Mouse (Mus musculus) midbrain, embryonic 16.5 days (tissue): ENCODE results near the gene Arhgap17. TPM values are rescaled to one million over a fixed set of nuclear protein-coding genes. Genes with fewer than 3 reads are reported as not detected.

Experiments used
- ATAC-seq: fragments of 200-750 bp; cut with Nextera tagmentation; 2 replicates; pipeline ENCODE4 v1.8.0; 2017; ENCODE audit warnings: moderate TSS enrichment
- H3K27ac ChIP-seq: fragments of 300-500 bp; sonication (generic); 2 replicates; pipeline ENCODE4 v1.5.1; 2014; ENCODE audit warnings: mild to moderate bottlenecking, low read length, mixed read lengths
- H3K27me3 ChIP-seq: fragments of 300-500 bp; sonication (generic); 2 replicates; pipeline ENCODE4 v1.6.1; 2014; ENCODE audit warnings: low read depth, low read length, mixed read lengths; ENCODE audit not compliant: control insufficient read depth, insufficient read depth
- H3K36me3 ChIP-seq: fragments of 300-500 bp; sonication (generic); 2 replicates; pipeline ENCODE4 v1.6.1; 2014; ENCODE audit warnings: mild to moderate bottlenecking, low read length, moderate library complexity, mixed read lengths; ENCODE audit not compliant: control insufficient read depth, insufficient read depth
- H3K4me1 ChIP-seq: fragments of 300-500 bp; sonication (generic); 2 replicates; pipeline ENCODE4 v1.6.1; 2014; ENCODE audit warnings: mild to moderate bottlenecking, low read length, mixed read lengths; ENCODE audit not compliant: control insufficient read depth, insufficient read depth
- H3K4me2 ChIP-seq: fragments of 300-500 bp; sonication (generic); 2 replicates; pipeline ENCODE4 v1.6.1; 2014; ENCODE audit warnings: mild to moderate bottlenecking, low read length, mixed read lengths
- H3K4me3 ChIP-seq: fragments of 300-500 bp; sonication (generic); 2 replicates; pipeline ENCODE4 v1.5.1; 2014; ENCODE audit warnings: low read depth, mild to moderate bottlenecking, low read length, moderate library complexity, mixed read lengths
- H3K9ac ChIP-seq: fragments of 300-500 bp; sonication (generic); 2 replicates; pipeline ENCODE4 v1.6.1; 2014; ENCODE audit warnings: low read depth, low read length, mixed read lengths
- H3K9me3 ChIP-seq: fragments of 300-500 bp; sonication (generic); replicated peaks from 2 replicates; pipeline ENCODE4 v1.6.1; 2014; ENCODE audit warnings: mild to moderate bottlenecking, low read length, mixed read lengths; ENCODE audit not compliant: control insufficient read depth, poor library complexity, severe bottlenecking
- WGBS: fragments of 180-500 bp; shearing (Covaris S2); extraction: QIAGEN DNeasy Blood & Tissue Kit; methylation state at CpG from one replicate; pipeline ENCODE4 v1.1.7; 2014; 5-methylcytosine and 5-hydroxymethylcytosine counted together
- polyA plus RNA-seq: library from polyadenylated mRNA; unstranded; fragments of >200 nt; fragmentation: Nextera tagmentation; extraction: Ambion mirVana; gene quantifications from 2 replicates; pipeline ENCODE4 v1.2.1, GENCODE M21; 2015

Gene Arhgap17
- polyA plus RNA-seq, 1 experiment from 2014 or later = 8.3 TPM

DNA sequence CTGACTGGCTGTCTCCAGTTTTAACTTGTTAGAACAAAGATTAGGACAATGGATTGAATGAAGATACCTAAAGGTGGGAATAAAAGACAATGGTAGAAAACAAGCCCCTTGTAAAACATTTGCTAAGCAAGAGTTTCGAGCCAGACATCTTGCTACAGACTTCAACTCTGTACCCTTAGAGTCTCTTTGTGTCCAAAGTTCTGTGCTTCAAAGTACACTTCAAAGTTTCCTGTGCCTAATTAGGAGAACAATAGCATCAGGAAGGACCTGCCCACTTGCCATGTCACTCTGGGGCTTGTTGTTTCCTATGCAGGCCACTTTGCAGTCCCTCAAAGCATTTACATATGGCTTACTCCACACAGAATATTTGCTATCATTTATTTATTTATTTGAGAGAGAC lies 33.4 kb downstream of the Arhgap17 start:
- H3K36me3 ChIP-seq = no peaks in the 10 kb centered on the region
- no peak for ATAC-seq
- no peaks in the 10 kb centered on the region for H3K27me3 ChIP-seq
- H3K27ac ChIP-seq = no peak overlapping the region
- no peak overlapping the region for H3K4me2 ChIP-seq
- no peak overlapping the region for H3K9ac ChIP-seq
- no peaks in the 10 kb centered on the region for H3K9me3 ChIP-seq
- H3K4me3 ChIP-seq = no peak overlapping the region
- H3K4me1 ChIP-seq = no peaks in the 10 kb centered on the region; the same call in 1 of the 2 replicates
- WGBS = 77% methylated on average over 1 of the region's 1 CpGs

DNA sequence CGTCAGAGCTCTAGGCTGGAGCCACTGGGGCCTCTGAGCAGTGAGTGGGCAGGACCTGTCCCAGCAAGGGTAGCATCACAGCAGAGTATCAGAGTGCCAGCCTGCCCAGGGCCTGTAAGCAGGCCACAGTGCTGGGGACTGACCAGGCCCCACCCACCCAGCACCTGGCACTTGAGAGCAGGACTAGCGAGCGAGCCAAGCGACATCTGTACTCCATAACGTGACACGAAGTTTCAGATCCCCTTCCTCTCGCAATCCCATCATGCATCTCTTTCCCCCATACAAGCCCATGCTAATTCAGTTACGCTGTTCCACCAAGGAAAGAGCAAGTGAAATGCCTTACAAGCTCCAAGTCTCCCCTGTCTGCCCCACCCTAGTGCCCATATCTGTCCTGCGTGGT lies 39.2 kb downstream of the Arhgap17 start:
- Histone ChIP-seq H3K9ac (no peak overlapping the region), H3K4me2 (no peak overlapping the region), H3K4me1 (no peaks in the 10 kb centered on the region), H3K36me3 (no peaks in the 10 kb centered on the region), H3K27me3 (no peaks in the 10 kb centered on the region), H3K27ac (no peak overlapping the region), H3K9me3 (no peaks in the 10 kb centered on the region), H3K4me3 (no peak overlapping the region)
- 90% methylated on average over 9 of the region's 9 CpGs for WGBS
- ATAC-seq = no peak

DNA sequence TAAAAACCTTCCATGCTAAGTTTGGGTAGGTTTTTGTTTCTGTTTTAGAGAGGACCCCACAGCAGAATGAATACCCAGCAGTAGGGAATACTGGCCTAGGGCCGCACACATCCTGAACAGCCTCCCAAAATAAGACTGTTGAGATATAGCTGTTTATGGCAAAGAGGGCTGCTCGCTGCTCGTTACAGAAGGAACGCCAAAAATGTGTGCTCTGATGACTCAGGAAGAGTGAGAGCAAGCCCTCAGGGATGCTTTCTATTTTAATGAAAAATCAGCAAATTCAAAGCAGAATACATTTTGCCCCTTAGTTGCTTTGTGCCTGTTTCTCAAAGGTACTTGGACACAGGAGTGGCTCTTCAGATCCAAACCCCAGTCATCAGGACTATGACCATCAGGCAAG lies 41.8 kb downstream of the Arhgap17 start:
- H3K9ac ChIP-seq = no peak overlapping the region
- 68% methylated on average over 4 of the region's 4 CpGs for WGBS
- no peaks in the 10 kb centered on the region for H3K4me1 ChIP-seq
- H3K36me3 ChIP-seq = 0 out of 2 replicates have a peak, but pooled peaks cover 4% of the 10 kb centered on the region
- no peak overlapping the region for H3K4me2 ChIP-seq
- no peaks in the 10 kb centered on the region for H3K27me3 ChIP-seq
- H3K27ac ChIP-seq = no peak overlapping the region
- ATAC-seq = no peak
- H3K9me3 ChIP-seq = no peaks in the 10 kb centered on the region
- H3K4me3 ChIP-seq = no peak overlapping the region

DNA sequence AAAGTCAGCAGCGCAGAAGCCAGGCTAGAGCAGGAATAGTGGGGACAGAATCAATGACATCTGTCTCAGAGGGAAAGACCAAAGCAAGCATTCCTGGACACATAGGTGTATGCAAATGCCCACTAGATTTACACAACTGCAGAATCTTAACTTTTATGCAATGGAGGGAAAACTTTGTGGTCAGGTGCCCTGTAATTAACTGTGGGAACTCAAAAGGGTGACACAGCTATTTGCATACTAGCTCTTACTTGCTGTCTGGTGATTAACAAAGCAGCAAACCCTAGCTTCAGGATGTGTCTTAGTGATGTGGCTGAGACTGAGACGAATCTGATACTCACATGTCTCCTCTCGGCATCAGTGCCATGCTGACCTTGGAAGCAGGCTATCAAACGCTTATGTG lies 42.8 kb downstream of the Arhgap17 start:
- Histone ChIP-seq H3K9ac (no peak overlapping the region), H3K4me2 (no peak overlapping the region), H3K27ac (no peak overlapping the region), H3K36me3 (0 out of 2 replicates have a peak, but pooled peaks cover 6% of the 10 kb centered on the region), H3K4me1 (no peaks in the 10 kb centered on the region), H3K27me3 (no peaks in the 10 kb centered on the region), H3K9me3 (no peaks in the 10 kb centered on the region), H3K4me3 (no peak overlapping the region)
- WGBS = 79% methylated on average over 4 of the region's 4 CpGs
- no peak for ATAC-seq

DNA sequence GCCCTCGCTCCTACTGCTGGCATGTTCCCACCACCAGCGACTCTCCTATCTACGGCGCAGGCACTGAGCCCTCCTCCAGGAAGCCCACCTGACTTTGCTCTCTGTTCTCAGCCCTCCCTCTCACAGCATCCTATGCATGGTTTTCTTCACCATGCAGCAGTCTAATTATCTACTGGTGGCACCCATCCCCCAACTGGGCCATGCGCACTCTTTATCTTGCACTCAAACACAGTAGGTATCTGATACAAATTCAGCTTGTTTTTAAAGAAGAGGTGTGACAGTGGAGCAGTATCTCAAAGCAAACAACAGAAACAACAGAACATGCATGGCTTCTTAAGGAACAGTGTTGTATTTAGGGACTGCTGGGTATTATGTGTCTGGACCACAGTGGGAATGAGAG lies 43.7 kb downstream of the Arhgap17 start:
- no peak overlapping the region for H3K27ac ChIP-seq
- H3K27me3 ChIP-seq = no peaks in the 10 kb centered on the region
- H3K36me3 ChIP-seq = peaks cover 12% of the 10 kb centered on the region
- no peaks in the 10 kb centered on the region for H3K4me1 ChIP-seq
- no peaks in the 10 kb centered on the region for H3K9me3 ChIP-seq
- H3K9ac ChIP-seq = no peak overlapping the region
- 89% methylated on average over 5 of the region's 5 CpGs for WGBS
- H3K4me3 ChIP-seq = no peak overlapping the region
- H3K4me2 ChIP-seq = no peak overlapping the region
- ATAC-seq = no peak

DNA sequence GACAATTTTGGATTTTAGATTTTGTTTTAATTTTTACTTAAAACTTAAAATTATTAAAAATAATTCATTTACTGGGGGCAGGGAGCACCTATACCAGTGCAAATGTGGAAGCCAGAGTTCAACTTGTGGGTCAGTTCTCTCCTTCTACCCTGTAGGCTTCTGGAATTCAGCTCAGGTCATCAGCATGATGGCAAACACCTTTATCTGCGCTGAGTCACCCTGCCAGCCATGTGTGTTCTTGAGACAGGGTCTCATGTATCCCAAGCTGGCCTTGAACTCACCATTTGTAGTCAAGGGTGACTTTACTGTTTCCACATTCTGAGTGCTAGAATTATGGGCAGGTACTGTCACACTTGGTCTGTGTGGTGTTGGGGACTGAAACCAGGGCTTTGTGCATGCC lies 45.6 kb downstream of the Arhgap17 start:
- 97% methylated on average over 1 of the region's 1 CpGs for WGBS

DNA sequence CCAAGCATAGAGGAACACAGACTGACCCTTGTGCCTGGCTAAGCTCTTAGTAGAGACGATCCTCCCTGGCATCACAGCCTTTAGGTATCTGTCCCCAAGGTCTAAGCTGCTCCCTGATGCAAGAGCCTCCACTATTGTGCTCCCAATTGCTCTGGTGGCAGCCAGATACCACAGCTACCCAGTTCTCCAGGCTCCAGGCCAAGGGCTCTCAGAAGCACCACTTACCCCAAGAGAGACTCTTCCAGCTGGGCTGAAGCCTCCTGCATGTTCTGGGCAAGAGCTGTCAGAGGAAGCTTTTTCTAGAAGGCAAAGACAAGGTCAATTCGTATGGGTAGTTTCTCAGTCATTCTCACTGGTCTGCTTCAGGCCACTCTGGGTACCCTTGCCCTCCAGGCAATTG lies 46.3 kb downstream of the Arhgap17 start:
- Histone ChIP-seq H3K9ac (no peak overlapping the region), H3K27me3 (no peaks in the 10 kb centered on the region), H3K27ac (no peak overlapping the region), H3K4me1 (no peaks in the 10 kb centered on the region), H3K36me3 (peaks cover 22% of the 10 kb centered on the region), H3K9me3 (no peaks in the 10 kb centered on the region), H3K4me3 (no peak overlapping the region), H3K4me2 (no peak overlapping the region)
- ATAC-seq = no peak
- WGBS = 80% methylated on average over 2 of the region's 2 CpGs

More for the DNA sequence above, 45.6 kb downstream of the Arhgap17 start:
- no peak for ATAC-seq
- H3K4me2 ChIP-seq = no peak overlapping the region
- H3K4me1 ChIP-seq = no peaks in the 10 kb centered on the region
- H3K9me3 ChIP-seq = no peaks in the 10 kb centered on the region
- no peak overlapping the region for H3K27ac ChIP-seq
- H3K27me3 ChIP-seq = no peaks in the 10 kb centered on the region
- H3K36me3 ChIP-seq = peaks cover 22% of the 10 kb centered on the region
- no peak overlapping the region for H3K4me3 ChIP-seq
- H3K9ac ChIP-seq = no peak overlapping the region

DNA sequence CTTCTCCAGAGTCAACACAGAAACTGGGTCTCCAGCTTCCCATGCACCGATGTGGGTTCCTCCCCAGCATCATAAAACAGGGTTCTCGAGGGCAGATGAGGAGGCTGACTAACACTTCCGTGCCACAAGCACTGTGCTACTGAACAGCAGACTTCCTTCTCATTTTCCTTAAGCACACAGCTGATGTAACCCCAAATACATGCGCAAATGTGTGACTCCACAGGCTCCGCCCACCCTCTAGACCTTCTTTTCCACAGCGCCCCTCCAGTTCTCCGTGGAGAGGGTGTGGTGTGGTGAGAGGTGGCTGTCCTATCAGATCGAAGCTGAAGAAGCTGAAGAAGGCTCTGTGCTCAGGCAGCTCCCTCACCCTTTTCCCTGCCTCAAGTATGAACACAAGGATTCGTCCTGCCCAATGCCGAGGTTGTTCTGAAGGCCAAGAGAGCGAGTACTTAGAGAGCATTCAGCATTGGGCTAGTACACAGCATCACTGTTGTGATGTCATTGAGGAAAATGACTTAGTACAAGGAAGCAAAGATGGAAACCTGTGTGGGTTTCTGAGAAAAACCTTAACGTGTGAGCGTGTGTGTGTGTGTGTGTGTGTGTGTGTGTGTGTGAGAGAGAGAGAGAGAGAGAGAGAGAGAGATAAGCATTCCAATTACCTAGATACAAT lies 47.1 kb downstream of the Arhgap17 start:
- no peak overlapping the region for H3K4me3 ChIP-seq
- no peak overlapping the region for H3K27ac ChIP-seq
- WGBS = 91% methylated on average over 13 of the region's 13 CpGs
- no peak overlapping the region for H3K9ac ChIP-seq
- no peaks in the 10 kb centered on the region for H3K27me3 ChIP-seq
- peaks cover 22% of the 10 kb centered on the region for H3K36me3 ChIP-seq
- H3K9me3 ChIP-seq = no peaks in the 10 kb centered on the region
- no peak for ATAC-seq
- no peaks in the 10 kb centered on the region for H3K4me1 ChIP-seq
- H3K4me2 ChIP-seq = no peak overlapping the region

DNA sequence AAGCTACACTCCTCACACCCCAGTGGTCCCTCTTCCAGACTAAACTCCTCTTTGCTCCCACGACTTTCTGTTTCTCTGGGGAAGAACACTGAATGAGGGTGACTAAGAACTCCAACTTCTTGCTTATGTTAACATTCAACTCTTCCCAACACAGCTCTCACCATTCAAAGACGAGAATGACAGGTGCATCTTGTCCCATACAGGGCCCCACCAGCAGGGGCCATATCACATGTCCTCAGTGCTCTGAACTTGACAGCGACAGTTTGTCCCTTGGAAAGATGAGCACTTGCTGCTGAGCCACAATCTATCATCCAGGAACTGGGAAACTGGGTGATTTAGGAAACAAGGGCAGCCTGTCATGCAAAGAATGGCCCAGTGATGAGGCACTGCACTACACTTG lies 57.0 kb downstream of the Arhgap17 start:
- ATAC-seq = no peak
- H3K4me3 ChIP-seq = no peak overlapping the region
- H3K9me3 ChIP-seq = no peaks in the 10 kb centered on the region
- H3K9ac ChIP-seq = no peak overlapping the region
- H3K4me1 ChIP-seq = no peaks in the 10 kb centered on the region
- H3K36me3 ChIP-seq = peaks cover 2% of the 10 kb centered on the region
- H3K27me3 ChIP-seq = no peaks in the 10 kb centered on the region
- WGBS = 80% methylated on average over 3 of the region's 3 CpGs
- no peak overlapping the region for H3K4me2 ChIP-seq
- no peak overlapping the region for H3K27ac ChIP-seq
